Mouse (Mus musculus) monocyte, adult 2 months (primary cell): ENCODE data around the gene Slc34a3.
"Not testable (repeated sequence)": the region's sequence is repeated elsewhere in the genome, so short reads cannot be mapped to it uniquely, and the experiment has no call there.

Experiments used
- DNase-seq, 2 experiments: peaks; one replicate each; pipeline ENCODE4 v3.0.0; 2022; ENCODE audit warnings: low spot score in 2 of 2, low read depth in 1 of 2

Slc34a3 gene

DNA sequence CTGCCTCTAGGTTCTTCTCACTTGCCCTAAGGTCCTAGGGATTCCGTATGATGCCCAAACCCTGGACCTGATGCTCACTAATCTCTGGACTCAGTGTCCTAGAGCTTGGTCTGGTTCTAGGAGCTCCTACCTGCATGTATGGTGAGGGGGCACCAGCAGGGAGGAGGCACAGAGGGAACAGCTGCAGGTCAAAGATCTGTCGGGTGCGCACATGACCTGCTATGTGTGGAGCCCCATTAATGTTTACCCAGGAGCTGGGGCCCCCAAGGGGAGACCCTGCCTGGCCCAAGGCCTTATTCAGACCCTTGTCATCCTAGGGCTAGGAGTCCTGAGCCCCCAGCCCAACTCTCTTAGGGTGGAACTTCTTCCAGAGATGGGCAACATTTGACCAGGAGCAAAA, at the start of gene Slc34a3:
TSS of gene Slc34a3 (minus strand) at position 315 of the 400 bp plus-strand sequence.
- DNase-seq: no peak

- DNase-seq: peak; percentile 65 to 75
Observed at GRCm38 (mm10) chr2:25278928-25279882, 45.0 kb upstream of the Slc34a3 start.

- DNase-seq: no peak
Observed at GRCm38 (mm10) chr2:25273010-25273409, 38.8 kb upstream of the Slc34a3 start.

DNA sequence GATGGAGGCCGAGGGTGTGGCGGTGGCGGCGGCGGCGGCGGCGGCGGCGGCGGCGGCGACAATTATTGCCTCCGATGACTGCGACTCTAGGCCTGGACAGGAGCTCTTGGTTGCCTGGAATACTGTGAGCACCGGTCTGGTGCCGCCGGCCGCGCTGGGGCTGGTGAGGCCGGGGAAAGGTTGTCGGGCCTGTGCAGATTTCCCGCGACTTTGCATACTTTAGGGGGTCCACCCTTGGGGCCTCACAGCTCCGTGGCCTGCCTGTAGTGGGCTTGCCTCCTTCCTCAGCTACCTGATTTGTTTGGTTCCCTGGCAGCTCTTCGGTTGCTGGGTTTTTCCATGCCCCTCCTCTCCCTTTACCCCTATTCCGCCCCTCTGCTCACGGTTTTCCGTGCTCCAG, 38.4 kb upstream of the Slc34a3 start:
- DNase-seq: no peak

DNA sequence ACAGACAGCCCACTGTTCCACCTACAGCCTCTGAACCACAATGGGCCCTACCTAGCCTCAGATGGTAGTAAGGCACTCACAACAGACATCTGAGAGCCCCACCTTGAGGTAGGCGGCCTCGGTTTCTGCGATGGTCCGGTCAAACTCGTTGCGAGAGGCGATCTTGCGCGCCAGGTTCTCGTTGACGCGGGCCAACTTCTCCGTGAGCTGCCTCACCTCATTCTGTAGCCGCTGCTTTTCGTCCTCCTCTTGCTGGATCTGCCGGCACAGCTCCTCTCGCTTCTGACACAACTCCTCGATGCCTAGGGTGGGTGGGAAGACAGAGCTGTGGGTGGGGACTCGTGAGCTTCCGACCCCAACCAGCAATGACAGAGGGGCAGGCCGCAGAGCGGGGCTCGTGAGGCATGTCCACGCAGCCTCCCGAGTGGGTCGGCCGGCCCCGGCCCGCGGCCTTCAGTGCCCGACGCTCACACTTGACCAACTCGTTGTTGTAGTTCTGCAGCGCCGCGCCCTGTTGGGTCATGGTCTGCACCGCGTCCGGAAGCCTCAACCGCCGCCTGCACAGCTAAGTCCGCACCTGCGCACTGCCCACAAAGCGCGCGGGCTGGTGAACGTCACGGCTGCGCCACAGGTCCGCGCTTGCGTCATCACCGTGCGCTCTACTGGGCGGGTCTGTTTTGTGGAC, 37.8 kb upstream of the Slc34a3 start, which contains the start of the genes Ssna1 and Anapc2:
TSS of gene Ssna1 (minus strand) at position 612 of the 685 bp plus-strand sequence.
TSS of gene Anapc2 (plus strand) at position 652 of the 685 bp plus-strand sequence.
- DNase-seq: peak; percentile 95 to 97

DNA sequence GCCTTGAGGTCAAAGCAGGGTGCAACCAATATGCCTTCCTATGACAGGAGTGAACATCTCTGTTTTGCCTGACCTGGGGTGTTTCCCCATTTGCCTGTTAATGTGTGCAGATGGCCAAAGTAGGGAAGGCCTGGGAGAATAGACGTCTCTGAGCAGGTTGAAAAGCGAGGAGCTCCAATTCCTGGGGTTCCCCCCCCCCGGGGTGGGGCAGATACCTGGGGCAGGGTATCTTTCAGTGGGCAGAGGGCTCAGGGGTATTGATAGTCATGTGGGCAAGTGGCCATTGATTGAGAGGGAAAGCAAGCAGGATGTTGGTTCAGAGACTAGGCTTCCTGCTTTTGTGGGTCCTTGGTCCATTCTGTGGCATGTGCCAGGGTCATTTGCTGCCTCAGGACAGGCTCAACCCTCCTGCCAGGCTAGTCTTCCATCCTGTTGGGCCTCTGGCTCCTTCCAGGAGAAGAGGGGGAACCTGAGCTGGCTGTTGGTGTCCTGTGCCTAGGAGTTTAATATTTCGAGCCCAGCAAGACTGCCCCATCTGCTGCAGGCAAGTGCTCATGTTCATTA, 33.7 kb upstream of the Slc34a3 start:
- DNase-seq: no peak

GRCm38 (mm10) chr2:25267241-25267640, 33.1 kb upstream of the Slc34a3 start:
- DNase-seq: no peak

- no peak for DNase-seq
Observed at GRCm38 (mm10) chr2:25266720-25267119, 32.6 kb upstream of the Slc34a3 start.

DNA sequence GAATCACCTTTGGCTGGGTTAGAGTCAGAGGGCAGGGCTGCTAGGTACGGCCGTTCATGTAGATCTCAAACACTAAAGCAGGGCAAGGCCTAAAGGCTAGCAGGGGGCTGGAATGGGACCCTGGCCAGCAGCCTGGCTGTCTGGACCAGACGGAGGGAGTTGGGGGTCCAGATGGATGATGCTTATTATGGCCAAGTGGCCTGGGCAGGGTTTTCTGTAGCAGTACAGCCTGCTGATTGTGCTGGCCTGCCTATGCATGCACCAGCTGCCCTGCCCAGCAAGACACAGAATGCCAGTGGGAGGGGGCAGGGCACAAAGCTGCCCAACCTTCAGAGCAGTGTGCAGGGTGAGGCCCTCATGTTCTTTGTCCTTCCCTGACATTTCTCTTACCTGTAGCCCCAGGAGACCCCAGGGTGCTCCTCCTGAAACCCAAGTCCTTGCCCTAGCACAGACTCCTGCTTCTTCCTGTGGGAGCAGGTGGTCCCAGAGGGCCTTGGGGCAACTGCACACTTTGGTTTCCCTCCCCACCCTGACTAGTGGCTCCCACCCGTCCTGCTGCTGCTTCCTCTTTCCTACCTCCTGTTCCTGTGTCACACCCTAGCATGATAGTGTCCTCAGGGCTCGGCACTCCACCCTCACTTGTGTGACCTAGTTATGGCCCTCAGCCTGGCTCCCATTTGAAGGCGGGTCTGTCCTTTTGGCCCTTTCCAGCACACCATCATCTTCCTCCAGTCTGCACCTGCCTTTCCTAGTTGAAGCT, 31.9 kb upstream of the Slc34a3 start:
- DNase-seq: no peak

DNA sequence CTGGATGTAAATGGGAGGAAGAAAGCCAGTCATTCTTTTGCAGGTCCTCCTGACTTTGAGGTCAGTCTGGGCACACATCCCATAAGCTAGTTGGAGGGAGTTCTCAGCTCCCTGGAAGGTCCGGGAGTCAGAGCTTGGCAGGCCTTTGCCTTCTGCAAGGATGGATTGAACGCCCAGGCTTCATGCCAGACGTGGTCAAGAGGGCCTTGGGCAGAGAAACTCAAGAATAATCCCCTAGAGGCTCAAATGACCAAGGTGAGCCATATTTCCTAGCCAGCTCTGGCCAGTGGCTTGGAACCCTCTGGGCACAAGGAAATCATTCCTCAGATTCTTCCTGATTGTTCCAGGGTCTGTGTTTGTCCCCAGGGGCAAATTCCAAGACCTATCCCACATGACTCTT, 30.7 kb upstream of the Slc34a3 start:
- DNase-seq: no peak

DNA sequence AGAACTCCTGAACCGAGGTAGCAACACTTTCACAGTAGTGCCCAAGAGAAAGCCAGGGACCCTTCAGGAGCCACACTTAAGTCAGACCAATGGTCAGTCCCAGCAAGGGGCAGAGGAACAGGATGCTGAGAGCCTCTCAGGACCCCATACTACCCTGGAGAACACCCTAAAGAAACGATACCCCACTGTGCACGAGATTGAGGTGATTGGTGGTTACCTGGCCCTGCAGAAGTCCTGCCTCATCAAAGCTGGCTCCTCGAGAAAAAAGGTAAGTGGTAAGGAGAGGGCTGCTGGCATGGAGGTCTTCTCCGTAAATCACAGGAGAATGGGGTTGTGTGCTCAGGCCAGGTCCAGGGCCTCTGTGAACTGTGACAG, 30.1 kb upstream of the Slc34a3 start:
- no peak for DNase-seq

DNA sequence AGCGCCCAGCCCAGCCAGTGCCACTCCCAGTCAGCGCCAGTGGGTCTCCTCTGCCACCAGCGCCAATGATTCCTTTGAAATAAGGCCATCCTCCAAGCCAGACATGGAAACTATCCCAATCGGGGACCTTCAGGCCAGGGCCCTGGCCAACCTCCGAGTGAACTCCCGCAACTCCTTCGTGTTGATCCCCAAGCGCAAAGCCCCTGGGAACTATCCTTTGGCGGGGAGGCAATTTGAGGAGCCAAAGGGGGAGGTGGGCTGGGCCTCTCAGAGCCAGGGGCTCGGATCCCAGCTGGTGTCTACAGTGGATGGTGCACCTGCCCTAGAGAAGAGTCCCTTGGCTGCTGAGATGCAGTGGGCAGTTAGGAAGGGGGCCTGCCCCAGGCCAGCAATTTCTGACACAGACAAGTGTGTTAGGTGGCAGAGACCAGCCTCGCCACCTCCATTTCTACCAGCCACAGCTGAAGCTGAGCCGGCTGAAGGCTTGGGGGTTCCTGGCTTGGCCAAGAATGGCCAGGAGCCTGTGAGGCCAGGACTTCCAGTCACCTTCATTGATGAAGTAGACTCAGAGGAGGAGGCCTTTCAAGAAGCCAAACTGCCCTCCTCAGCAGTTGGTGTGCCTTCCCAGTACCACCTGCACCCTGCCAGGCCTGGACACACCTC, 29.6 kb upstream of the Slc34a3 start:
- DNase-seq: no peak

- DNase-seq: peak in 1 of 2 experiments; percentile 26
Observed at GRCm38 (mm10) chr2:25262795-25263622, 28.8 kb upstream of the Slc34a3 start.

DNA sequence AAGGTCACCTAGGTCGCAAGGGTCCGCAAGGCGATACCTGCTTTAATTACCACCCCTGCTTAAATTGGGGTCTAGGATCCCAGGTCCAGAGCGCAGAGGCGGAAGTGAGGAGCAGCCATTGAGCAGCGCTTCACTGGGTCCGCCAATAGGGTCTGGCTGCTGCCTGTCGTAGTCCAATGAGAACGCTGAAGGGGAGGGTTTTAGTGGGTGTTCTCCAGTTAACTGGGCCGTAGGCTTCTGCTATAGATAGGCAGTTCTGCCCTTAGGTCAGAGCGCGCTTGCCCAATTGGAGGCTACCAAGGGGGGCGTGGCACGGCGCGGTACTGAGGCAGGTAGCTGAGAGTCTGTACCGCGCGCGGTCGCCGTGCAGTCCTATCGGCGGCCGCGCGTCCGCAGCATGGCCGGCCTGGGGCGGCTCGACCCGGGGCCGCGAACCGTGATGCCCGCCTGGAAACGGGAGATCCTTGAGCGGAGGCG, 28.2 kb upstream of the Slc34a3 start, which contains the start of gene Tprn:
TSS of gene Tprn (plus strand) at position 328 of the 477 bp plus-strand sequence.
- peak; percentile 78 to 84 for DNase-seq

GRCm38 (mm10) chr2:25261870-25262269, 27.7 kb upstream of the Slc34a3 start:
- no peak for DNase-seq

- no peak for DNase-seq
Observed at GRCm38 (mm10) chr2:25258887-25259286, 24.7 kb upstream of the Slc34a3 start.

GRCm38 (mm10) chr2:25257250-25257649, 23.1 kb upstream of the Slc34a3 start:
- not testable (repeated sequence) for DNase-seq

DNA sequence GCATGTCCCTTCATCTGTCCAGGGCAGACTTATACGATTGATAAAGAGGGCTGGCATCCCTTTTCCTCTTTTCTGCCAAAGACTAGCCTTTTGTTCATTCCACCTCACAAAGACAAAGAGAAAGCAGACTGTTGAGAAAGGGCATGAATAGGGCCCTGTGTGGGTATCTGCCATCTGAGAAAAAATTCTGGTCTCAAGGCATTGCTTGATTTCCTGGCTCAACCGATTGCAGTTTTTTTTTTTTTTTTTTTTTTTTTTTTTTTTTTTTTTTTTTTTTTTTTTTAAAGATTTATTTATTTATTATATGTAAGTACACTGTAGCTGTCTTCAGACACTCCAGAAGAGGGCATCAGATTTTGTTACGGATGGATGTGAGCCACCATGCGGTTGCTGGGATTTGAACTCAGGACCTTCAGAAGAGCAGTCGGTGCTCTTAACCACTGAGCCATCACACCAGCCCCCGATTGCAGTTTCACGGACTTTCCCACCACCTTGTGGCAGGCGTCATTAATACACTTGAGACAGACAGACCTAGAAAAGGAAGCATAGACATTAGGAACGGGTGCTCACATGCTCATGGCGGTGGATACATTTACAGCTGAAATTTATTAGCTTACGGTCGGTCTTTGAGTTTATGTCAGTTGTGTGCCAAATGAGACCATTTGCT, 22.4 kb upstream of the Slc34a3 start:
- peak in 1 of 2 experiments; percentile 53 for DNase-seq
